Mouse (Mus musculus) MEL (cell line): Measurements from ENCODE around the gene Nf1.

Experiments used
- BHLHE40 ChIP-seq: IDR thresholded peaks from 2 replicates; pipeline ENCODE4 v1.6.1; 2012; ENCODE audit warnings: low read depth, mild to moderate bottlenecking, inconsistent platforms, low read length, improper control_type of control experiment, borderline replicate concordance
- CTCF ChIP-seq, 3 experiments: IDR thresholded peaks in 2 of 3; conservative IDR thresholded peaks in 1 of 3; 2 replicates each; pipeline ENCODE4 v1.5.1; 2011 to 2012; ENCODE audit warnings: low read length in 3 of 3, low read depth in 2 of 3, mild to moderate bottlenecking in 2 of 3, improper control_type of control experiment in 1 of 3, inconsistent platforms in 1 of 3, mixed read lengths in 1 of 3, moderate library complexity in 1 of 3; ENCODE audit not compliant: control insufficient read depth in 1 of 3, insufficient read depth in 1 of 3, poor library complexity in 1 of 3, severe bottlenecking in 1 of 3
- UBTF ChIP-seq: IDR thresholded peaks from 2 replicates; pipeline ENCODE4 v1.6.1; 2012; ENCODE audit warnings: low read depth, mild to moderate bottlenecking, inconsistent platforms, low read length, improper control_type of control experiment, moderate library complexity, borderline replicate concordance; ENCODE audit not compliant: insufficient read depth
- ZNF384 ChIP-seq: IDR thresholded peaks from 2 replicates; pipeline ENCODE4 v1.6.1; 2012; ENCODE audit warnings: low read depth, mild to moderate bottlenecking, inconsistent platforms, low read length, improper control_type of control experiment

DNA sequence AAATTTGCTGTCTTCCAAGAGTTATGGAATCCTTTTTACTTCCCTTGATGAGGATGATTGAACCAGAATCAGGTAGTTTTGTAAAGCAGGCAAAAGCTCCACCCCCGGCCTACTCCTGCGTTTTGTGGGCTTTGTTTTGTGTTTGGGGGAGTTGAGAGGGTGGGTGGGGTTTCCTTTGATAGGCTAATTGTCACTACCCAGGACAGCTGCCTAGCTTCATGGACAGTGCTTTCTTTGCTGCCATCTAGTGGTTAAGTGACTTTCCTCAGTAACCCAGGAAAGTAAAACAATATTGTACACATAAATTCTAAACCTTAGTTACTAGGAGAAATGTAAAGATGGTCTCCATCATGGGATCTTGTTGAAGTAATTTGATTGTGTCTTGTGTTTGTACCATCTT is 88.1 kb downstream of the Nf1 start:
- TF ChIP-seq UBTF (no peak), ZNF384 (no peak), BHLHE40 (no peak), CTCF (IDR thresholded peaks at IDR 0.05 in 2 of 3, conservative IDR thresholded peaks at IDR 0.05 in 1 of 3; ENCODE audit: control insufficient read depth in 1 of 3, insufficient read depth in 1 of 3, low read depth in 2 of 3, low read length in 3 of 3, poor library complexity in 1 of 3, severe bottlenecking in 1 of 3) (peak; percentile 53 to 81 (median 76))
